Mouse (Mus musculus) adrenal gland, adult (tissue): ENCODE results near the gene Jakmip3.

Source experiments
- DNase-seq, 2 experiments: peaks; one replicate each; pipeline ENCODE4 v3.0.0; 2022 to 2023; ENCODE audit warnings: low spot score in 1 of 2; ENCODE audit not compliant: inconsistent age in 2 of 2

The Jakmip3 gene

DNA sequence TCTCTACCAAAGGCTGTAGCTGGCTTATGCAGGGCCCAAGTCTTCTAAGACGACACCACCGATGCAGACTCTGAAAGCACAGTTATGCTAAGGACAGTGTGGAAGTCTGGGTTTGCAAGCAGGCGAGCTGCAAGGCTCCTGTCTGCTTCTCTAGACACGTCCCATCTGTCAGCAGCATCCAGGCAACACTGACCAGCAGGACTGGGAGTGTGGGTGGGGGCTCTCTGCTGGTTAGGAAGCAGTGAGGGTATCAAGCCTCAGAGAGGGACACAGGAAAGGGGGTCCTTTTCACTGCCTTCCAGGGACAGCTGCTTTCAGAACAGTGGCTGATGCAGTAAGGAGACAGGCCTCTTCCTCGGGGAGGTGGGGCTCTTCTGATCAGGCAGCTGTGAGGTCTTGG is 86.6 kb downstream of the Jakmip3 start:
- DNase-seq: no peak

DNA sequence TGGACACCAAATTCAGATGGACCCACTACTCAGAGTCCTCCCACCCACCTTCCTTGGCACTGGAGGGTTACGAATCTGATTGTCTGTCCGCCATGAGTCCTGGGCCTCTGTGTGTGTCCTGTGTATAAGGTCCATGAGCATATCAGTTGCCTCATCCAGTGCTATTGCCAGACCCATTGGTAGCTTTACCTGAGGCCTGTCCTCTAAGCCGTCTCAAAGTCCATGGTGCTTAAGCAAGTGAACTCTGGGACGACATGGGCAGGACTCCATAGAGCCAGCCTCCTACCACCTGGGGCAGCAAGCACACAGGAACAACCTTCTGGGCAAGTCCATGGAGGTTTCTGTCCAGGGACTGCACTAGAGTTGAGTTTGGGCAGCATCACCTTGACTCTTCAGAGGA is 90.7 kb downstream of the Jakmip3 start:
- no peak for DNase-seq

DNA sequence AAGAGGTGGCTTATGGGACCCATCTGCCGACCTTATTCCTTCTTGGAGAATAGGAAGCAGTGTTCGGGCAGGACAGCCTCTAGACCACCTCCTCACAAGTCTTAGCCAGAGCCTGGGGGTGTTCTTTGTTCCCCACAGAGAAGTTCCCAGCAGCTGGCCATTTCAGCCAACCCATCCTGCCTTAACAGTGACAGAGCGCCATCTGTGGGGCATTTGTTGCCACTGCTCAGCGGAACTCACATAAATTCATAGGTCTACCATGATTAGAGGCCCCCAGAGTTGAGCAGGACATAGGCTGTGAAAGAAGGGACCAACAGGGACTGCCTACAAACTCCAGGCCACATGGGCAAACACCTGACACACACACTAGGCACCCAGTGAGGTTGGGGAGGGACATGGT is 122.9 kb downstream of the Jakmip3 start:
- peak in 1 of 2 experiments; percentile 44 for DNase-seq

DNA sequence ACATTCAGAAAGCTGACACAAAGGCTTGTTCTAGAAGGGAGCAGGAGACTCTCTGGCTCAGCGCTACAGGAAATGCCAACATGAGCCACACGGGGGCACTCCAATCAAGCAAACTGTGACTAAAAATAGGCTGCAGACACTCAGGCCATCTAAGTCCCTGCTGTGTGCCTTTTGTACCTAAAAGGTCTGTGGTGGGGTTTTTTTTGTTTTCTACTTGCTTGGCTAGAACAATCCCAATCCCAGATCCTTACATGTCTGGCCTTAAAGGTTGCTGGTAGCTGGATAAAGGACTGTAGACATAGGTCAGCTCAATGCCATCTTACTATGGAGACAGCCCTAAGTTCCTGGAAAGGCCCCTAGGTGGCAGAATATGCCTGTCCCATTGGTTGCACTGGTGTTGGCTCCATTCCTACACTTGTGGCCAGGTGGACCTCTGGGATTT is 127.7 kb downstream of the Jakmip3 start:
- DNase-seq: peak; percentile 59 to 89

DNA sequence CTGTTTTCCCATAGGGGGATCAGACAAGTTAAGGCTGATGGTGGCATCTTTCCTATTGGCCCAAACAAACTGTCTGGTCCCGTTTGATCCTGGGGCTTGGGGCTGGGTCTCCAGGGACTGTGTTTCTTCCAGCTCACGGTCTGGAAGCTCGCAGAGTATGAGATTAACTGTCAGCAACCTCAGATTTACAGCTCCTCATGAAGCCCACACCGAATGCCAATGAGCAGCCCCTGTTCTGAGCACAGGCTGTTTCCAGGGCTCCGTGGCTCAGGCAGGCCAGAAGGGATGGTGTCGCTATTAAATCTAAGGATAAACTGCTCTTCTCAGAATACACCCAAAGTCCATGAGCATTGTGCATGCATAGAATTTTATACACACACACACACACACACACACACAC is 133.7 kb downstream of the Jakmip3 start:
- no peak for DNase-seq

DNA sequence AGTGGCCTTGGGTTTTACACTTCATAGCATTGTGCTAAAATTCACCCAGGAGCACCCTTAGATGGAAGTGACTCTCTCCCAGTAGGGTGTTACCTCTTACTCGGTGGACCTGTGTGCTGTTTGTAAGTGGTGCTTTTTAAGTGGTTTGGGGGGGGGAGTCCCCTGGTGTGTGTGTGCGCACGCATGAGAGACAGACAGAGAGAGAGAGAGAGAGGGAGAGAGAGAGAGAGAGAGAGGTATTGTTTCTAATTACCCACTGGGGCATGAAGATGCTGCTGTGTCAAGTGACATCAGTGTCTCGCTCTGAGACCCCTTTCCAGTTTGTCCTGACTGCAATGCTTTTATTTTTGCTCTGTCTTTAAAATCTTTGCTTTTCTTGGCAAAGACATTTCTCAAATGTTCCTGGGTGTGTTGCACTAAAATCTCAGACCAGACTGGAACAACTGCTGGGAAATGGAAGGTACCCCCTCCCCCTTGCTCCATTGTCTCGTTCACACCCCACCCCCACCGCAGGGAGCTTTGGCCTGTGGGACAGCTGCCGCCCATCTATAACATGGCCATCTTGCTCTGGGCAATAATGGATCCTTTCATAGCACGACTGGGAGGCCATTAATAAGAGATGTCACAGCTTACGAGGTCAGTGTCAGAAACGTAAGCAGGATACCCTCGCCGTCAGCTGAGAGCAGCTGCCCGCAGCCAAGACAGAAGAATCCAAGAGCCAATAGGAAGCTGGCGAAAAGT is 134.7 kb downstream of the Jakmip3 start:
- no peak for DNase-seq

DNA sequence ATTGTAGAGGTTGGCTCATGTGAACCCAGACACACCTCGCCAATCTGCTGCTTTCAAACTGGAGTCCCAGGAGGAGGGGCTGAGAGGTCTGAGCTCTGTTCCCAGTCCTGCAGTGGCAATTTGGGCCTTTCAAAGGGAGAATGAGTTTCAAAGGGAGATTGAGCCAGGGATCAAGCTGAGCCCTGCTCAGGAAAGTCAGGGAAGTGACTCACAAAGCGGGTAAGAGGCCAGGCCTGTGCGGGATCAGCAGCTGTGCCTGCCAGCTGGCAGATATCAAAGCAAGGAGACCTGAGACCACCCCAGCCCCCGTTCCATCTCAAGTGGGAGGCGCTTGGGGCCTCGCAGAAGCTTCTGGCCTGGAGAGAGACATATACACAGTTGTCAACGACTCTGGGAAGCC is 136.8 kb downstream of the Jakmip3 start:
- DNase-seq: no peak

DNA sequence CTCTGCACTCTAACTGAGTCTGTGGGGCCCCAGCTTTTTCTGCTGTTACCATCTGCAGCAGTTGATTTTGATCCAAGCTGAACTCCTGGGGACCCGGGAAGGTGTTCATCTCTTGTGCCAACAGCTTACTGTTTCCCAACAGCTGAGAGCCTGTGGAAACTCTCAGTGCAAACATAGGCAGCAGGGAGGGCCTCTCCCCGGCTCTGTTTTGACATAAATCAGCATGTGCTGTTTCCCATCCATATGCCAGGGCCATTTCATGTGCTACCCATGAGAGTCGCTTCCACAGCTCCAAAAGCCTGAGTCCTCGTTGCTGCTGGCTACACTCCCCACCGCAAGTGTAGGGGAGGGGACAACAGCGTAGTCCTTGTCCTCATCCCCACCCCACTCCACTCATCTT is 137.7 kb downstream of the Jakmip3 start:
- no peak for DNase-seq

DNA sequence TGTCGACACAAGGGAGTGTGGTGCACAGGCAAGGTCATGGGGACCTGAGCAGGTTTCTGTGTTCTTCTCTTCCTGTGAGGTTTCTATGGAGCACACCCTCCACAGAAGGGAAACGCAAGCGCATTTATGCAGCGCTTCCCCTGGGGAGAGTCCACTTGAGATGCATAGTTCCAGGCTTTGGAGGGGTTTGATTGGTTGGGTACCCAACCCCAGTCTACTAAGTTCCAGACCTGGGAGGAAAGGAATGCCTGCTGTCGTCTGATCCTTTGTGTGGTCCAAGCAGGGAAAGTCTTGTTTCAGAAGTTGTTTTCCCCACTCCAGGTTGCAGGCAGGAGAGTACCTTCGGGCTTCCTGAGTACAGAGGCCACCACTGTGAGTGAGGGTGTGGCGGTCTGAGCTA is 138.6 kb downstream of the Jakmip3 start:
- no peak for DNase-seq

DNA sequence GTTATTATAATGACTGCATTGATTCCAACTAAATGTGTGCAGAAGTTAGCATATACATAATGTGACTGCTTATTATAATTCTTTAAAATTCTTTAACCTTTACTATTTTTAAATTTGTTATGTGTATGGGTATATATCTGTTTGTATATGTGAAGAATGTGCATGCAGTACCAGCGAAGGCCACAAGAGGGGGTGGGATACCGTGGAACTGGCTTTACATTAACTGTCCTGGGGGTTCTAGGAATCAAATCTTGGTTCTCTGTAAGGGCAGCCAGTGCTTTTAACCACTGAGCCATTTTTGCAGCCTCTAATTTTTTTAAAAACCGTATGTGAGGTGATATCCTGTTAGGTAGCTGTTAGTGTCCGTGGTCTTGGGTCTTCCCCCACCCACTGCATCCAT is 140.2 kb downstream of the Jakmip3 start:
- DNase-seq: no peak

DNA sequence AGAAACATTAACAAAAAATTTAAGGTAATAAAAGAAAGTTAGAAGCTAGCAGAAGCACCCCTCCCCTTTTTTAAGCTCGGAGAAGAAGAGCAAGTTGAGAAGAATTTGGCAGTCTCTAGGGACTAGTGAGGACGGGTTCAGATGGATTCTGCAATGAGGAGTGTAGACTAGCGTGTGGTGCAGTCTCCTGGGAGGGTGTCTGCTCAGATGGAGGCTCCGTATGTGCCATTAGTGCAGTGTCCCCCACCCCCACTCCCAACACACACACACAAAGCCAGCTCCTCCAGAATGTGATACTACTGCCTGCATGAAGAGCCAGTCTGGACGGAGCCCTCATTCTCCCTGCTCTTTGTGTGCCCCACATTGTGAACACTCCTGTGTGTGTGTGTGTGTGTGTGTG is 140.6 kb downstream of the Jakmip3 start:
- no peak for DNase-seq

DNA sequence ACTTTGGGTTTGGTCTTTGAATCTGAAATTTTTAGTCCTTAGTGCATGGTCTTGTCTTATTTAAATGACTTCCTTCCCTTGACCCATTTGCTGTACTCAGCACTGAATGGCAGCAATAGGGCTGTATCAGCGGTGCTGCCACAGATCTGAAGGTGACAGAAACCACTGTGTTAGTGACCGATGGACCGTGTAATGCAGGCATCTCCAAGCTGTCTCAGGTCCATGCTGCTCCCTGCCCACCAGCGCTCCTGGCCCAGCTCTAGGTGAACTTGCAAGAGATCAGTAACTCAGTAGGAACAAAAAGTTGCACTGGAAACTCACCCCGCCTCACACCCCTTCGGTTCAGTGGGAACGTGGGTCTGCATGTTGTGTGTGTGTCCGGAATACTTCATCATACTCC is 141.8 kb downstream of the Jakmip3 start:
- DNase-seq: no peak

DNA sequence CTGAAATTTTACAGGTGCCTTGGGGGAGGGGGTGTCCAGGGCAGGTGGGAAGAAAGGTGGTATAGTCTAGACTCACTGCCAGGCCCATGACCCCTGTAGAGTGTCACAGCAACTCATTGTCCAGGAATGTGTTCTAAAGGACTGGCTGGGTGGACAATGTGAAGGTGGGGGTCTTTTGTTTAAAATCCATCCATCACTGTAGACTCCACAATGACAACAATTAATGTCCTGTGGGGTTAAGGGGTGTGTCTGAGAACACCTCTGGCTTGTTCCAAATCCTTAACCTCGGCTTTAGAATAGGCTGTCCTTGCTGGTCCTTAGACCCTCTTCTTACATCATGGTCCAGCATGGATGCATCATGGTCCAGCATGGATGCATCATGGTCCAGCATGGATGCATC is 143.8 kb downstream of the Jakmip3 start:
- no peak for DNase-seq

DNA sequence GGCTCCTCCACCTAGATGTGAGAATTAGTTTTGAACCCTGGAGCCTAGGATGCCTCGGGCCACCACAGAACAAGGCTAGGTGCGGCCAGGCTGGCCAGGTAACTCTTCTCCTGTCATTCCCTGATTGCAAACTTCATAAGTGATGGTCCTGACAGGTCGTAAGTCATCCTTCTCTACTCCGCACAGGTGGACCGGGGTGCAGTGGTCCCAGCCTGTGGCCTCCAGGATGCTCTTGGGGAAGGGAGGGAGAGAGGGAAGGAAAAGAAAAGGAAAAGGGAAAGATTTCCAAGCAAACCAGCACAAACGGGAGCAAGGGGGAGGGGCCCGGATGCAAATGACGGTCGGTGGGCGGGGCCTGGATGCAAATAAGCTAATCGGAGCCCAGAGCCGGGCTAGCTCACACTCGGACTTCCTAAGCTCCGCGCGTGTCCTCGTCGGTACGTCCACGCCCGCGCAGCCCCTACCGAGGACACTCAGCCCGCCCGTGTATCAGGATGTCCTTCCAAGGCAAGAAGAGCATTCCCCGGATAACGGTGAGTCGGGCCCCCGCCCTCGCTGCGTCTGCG is 145.2 kb downstream of the Jakmip3 start, which contains the start of gene Dpysl4:
Gene Dpysl4 (plus strand): TSS at position 373 of the 566 bp plus-strand sequence.
- DNase-seq: peak; percentile 61 to 82

DNA sequence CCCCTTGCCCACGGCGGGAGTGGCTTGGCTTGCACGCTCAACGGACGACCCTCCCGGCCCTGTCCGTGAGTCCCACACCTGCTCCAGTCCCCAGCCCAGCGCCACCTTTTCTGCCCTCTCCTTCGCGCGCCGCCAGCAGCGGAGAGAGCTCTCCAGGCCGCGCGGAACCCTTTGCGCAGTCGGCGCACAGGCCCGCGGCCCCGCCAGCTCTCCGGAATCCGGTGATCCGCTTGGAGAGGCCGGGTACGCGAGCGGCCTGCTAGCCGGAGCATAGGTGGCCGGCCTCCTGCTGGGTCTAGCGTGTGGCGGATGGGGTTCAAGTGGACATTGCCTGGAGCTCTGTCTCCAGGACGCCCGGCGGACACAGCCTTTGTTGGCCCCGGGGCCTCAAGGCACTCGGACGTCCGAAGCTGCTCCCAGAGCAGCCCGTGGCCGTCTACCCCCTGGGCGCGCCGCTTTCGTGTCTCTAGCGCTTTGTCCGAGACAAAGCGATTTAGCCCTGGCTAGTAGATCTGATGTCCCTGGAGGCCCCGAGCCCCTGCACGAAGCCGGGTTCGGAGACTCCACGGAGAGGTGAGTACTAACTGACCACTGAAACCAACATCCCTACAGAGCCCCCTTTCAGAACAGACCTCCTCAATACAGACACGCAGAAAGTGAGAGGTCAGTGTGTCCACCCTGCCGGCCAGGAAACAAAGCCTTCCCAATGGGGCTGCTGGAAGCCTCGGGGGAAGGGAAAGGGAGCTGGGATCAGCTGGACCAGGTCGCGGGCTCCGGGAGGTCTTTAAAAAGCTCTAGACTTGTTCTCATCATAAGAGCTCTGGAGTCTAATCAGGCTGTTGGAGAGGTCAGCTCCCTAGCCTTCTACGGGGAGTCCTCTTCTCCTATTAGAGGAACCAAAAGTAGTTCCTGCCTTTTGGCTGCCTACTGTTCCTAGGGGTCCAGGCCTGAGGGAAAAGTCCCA is 145.9 kb downstream of the Jakmip3 start:
- peak; percentile 25 to 66 for DNase-seq

DNA sequence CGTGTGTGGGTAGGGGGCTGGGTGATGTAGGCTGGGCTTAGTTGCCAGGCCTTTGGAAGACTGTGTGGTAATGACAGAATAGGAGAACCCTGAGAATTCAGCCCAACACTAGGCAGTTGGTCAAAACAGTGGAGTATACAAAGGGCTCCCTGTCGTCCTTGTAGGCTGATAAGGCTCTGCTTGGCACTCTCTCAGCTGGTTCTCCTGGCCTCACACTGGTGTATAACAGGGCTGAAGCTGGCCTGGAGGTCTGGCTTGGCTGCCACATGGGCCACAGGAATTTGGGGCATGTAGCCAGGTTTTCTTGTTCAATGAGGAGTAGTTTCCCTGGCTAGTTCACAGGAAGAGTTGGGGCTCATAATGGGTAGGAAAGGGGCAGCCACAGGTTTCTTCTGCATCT is 147.3 kb downstream of the Jakmip3 start:
- peak in 1 of 2 experiments; percentile 38 for DNase-seq

DNA sequence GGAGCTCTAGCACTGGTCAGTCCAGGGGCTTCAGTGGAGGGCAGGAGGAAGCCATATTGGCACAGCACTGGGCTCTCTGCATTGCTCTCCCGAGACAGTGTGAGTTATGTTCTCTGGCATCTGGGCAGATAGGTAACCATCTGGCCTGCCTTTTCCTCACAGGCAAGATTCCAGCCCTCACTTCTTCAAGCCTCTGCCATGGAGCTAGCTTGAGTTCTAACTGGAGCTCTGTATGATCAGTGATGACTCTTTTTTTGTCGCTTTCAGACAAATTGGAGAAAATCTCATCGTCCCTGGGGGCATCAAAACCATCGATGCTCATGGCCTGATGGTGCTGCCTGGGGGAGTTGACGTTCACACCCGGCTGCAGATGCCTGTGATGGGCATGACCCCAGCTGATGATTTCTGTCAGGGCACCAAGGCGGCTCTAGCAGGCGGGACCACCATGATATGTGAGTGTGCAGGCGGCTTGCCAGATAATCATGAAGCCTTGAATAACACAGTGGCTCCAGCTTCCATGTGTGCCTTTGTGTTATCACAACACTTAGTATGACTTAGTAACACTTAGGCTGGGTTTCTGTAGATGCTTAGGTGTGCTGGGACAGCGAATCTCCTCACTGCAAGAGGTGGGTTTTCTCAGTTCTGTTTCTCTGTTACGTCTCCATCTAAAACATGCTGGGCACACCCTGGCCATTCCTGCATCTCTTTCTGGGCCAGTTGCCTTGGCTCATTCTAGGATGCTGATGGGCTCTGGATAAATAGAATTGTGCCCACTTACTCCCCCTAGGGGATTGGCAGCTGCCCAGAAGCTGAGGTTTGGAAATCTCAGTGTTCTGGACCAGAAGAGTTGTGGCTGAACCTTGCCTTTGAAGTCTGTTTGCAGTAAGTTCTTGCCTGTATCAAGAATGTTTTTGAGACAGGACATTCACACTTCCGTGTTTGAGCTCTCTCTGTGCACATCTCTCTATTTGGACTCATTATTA is 149.7 kb downstream of the Jakmip3 start:
- DNase-seq: no peak

DNA sequence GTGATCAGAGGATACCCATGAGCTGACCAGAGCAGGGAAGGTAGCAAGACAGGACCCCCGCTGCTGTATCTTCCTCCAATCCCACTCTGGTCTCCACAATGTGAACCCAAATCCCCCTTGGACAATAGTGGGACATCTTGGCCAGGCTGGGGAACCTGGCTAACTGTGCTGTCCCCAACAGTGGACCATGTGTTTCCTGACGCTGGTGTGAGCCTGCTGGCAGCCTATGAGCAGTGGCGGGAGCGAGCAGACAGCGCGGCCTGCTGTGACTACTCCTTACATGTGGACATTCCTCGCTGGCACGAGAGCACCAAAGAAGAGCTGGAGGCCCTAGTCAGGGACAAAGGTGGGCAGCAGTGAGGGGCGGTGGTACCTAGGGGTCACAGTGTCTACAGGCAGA is 151.2 kb downstream of the Jakmip3 start:
- no peak for DNase-seq

DNA sequence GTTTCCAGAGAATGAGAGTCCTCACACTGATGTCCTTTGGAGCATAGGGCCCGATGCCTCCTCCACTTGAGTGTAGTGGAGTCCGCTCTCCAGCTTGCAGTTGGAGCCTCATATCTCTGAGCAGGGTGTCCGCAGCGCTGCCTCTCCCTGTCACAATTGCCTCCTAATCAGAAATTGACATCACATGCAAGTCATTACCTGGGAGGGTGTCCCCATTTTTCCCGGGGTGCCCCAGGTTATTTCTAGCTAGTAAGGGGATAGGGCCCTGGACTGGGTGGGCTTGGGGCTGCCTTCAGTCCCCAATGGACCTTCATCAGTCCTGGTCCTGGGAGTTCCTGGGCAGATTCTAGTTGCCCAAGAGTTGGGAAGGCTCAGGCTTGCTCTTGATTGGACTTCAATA is 152.1 kb downstream of the Jakmip3 start:
- DNase-seq: no peak

DNA sequence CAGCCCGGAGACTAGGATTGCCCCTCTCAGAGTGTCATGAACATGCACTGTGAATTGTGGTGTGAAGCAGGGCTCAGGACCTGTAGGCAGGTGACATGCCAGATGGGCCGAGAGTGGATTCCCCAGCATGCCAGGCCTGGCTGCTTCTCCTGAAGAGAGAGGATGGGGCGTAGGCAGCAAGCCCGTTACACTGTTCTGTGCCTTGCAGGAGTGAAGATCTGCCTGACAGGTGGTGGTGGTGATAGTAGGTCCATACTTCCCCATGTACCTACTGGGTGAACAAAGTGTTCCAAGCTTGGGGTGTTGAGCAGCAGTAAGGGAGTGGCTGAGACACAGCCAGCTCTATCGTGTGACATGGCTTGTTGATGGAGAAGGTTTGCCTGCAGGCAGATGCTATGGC is 152.6 kb downstream of the Jakmip3 start:
- DNase-seq: no peak

DNA sequence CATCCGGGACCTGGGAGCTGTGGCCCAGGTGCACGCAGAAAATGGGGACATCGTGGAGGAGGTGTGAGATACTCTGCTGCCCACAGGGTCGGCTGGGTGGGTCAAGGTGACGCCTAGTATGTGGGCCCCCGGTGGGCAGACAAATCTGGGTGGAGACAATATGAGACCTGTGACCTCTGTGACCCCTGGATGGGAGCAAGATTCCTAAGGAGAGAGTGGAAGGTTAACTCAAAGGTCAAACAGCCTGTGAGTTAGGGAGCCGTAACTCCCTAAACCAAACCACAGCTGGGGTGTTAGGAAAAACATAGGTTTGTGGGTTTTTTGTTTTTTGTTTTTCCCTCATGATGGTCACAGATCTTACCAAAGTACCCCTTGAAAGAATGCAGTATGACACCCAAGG is 153.3 kb downstream of the Jakmip3 start:
- DNase-seq: no peak
